Mouse (Mus musculus) MEL (cell line): ENCODE results near the gene Gsk3a. TPM values are rescaled to one million over a fixed set of nuclear protein-coding genes. Genes with fewer than 3 reads are reported as not detected.
A peak's percentile ranks its signal among the peaks of the same experiment; 100 is the strongest.

ENCODE experiments used
- DNase-seq: peaks from one replicate; pipeline ENCODE4 v3.0.0; 2011; ENCODE audit warnings: low read depth, low spot score
- H3K27ac ChIP-seq: 2 replicates; pipeline ENCODE4 v1.5.1; 2012; ENCODE audit warnings: low read depth, mild to moderate bottlenecking, control low read depth, low read length, moderate library complexity; ENCODE audit not compliant: control insufficient read depth
- H3K27me3 ChIP-seq, 2 experiments: fragments of 150-350 bp in 1 of 2; sonication (generic) in 1 of 2; 2 replicates each; pipeline ENCODE4 v1.6.1; 2012; ENCODE audit warnings: low read length in 2 of 2, mild to moderate bottlenecking in 2 of 2, improper control_type of control experiment in 1 of 2, moderate library complexity in 1 of 2; ENCODE audit not compliant: insufficient read depth in 2 of 2, control insufficient read depth in 1 of 2
- H3K36me3 ChIP-seq, 2 experiments: 2 replicates each; pipeline ENCODE4 v1.6.1; 2012 to 2014; ENCODE audit warnings: low read length in 2 of 2, improper control_type of control experiment in 1 of 2, inconsistent platforms in 1 of 2, mild to moderate bottlenecking in 1 of 2; ENCODE audit not compliant: insufficient read depth in 2 of 2, control insufficient read depth in 1 of 2
- H3K4me1 ChIP-seq, 2 experiments: fragments of 150-350 bp in 1 of 2; sonication (generic) in 1 of 2; 2 replicates each; pipeline ENCODE4 v1.6.1; 2012; ENCODE audit warnings: low read length in 2 of 2, improper control_type of control experiment in 1 of 2, mild to moderate bottlenecking in 1 of 2; ENCODE audit not compliant: insufficient read depth in 2 of 2, control insufficient read depth in 1 of 2
- H3K4me3 ChIP-seq, 2 experiments: fragments of 150-350 bp in 1 of 2; sonication (generic) in 1 of 2; 2 replicates each; pipeline ENCODE4 v1.5.1; 2012; ENCODE audit warnings: low read depth in 2 of 2, low read length in 2 of 2, mild to moderate bottlenecking in 2 of 2, moderate library complexity in 2 of 2, control low read depth in 1 of 2, improper control_type of control experiment in 1 of 2; ENCODE audit not compliant: control insufficient read depth in 1 of 2, insufficient read depth in 1 of 2
- H3K79me2 ChIP-seq: 2 replicates; pipeline ENCODE4 v1.6.1; 2012; ENCODE audit warnings: mild to moderate bottlenecking, low read length, moderate library complexity; ENCODE audit not compliant: control insufficient read depth, poor library complexity, insufficient read depth
- H3K9ac ChIP-seq: 2 replicates; pipeline ENCODE4 v1.6.1; 2012; ENCODE audit warnings: low read depth, mild to moderate bottlenecking, control low read depth, low read length, moderate library complexity; ENCODE audit not compliant: control insufficient read depth, poor library complexity, severe bottlenecking
- H3K9me3 ChIP-seq: fragments of 150-350 bp; sonication (generic); replicated peaks from 2 replicates; pipeline ENCODE4 v1.6.1; 2012; ENCODE audit warnings: mild to moderate bottlenecking, low read length, improper control_type of control experiment, moderate library complexity; ENCODE audit not compliant: insufficient read depth
- BHLHE40 ChIP-seq: IDR thresholded peaks from 2 replicates; pipeline ENCODE4 v1.6.1; 2012; ENCODE audit warnings: low read depth, mild to moderate bottlenecking, inconsistent platforms, low read length, improper control_type of control experiment, borderline replicate concordance
- CHD1 ChIP-seq: IDR thresholded peaks from 2 replicates; pipeline ENCODE4 v1.6.1; 2012; ENCODE audit warnings: low read depth, mild to moderate bottlenecking, inconsistent platforms, low read length, improper control_type of control experiment
- CHD2 ChIP-seq: IDR thresholded peaks from 2 replicates; pipeline ENCODE4 v1.6.1; 2011; ENCODE audit warnings: low read length, improper control_type of control experiment
- CTCF ChIP-seq, 3 experiments: IDR thresholded peaks in 2 of 3; conservative IDR thresholded peaks in 1 of 3; 2 replicates each; pipeline ENCODE4 v1.5.1; 2011 to 2012; ENCODE audit warnings: low read length in 3 of 3, low read depth in 2 of 3, mild to moderate bottlenecking in 2 of 3, improper control_type of control experiment in 1 of 3, inconsistent platforms in 1 of 3, mixed read lengths in 1 of 3, moderate library complexity in 1 of 3; ENCODE audit not compliant: control insufficient read depth in 1 of 3, insufficient read depth in 1 of 3, poor library complexity in 1 of 3, severe bottlenecking in 1 of 3
- E2F4 ChIP-seq: IDR thresholded peaks from 2 replicates; pipeline ENCODE4 v1.6.1; 2011; ENCODE audit warnings: low read depth, low read length, improper control_type of control experiment, borderline replicate concordance
- ELF1 ChIP-seq: IDR thresholded peaks from 2 replicates; pipeline ENCODE4 v1.6.1; 2014; ENCODE audit warnings: low read depth, mild to moderate bottlenecking, inconsistent platforms, low read length, improper control_type of control experiment, moderate library complexity
- EP300 ChIP-seq, 2 experiments: IDR thresholded peaks; 2 replicates each; pipeline ENCODE4 v1.6.1; 2011; ENCODE audit warnings: improper control_type of control experiment in 2 of 2, low read length in 2 of 2, low read depth in 1 of 2, mild to moderate bottlenecking in 1 of 2
- GABPA ChIP-seq: IDR thresholded peaks from 2 replicates; pipeline ENCODE4 v1.6.1; 2012; ENCODE audit warnings: low read depth, mild to moderate bottlenecking, inconsistent platforms, low read length, improper control_type of control experiment, moderate library complexity
- GATA1 ChIP-seq: IDR thresholded peaks from 2 replicates; pipeline ENCODE4 v1.6.1; 2011; ENCODE audit warnings: low read depth, low read length, improper control_type of control experiment
- HCFC1 ChIP-seq: IDR thresholded peaks from 2 replicates; pipeline ENCODE4 v1.6.1; 2012; ENCODE audit warnings: low read depth, mild to moderate bottlenecking, inconsistent platforms, low read length, improper control_type of control experiment, moderate library complexity
- JUND ChIP-seq: IDR thresholded peaks from 2 replicates; pipeline ENCODE4 v1.6.1; 2011; ENCODE audit warnings: low read depth, mild to moderate bottlenecking, improper control_type of control experiment, low read length
- KAT2A ChIP-seq: conservative IDR thresholded peaks from 2 replicates; pipeline ENCODE4 v1.6.1; 2012; ENCODE audit warnings: low read depth, low read length, improper control_type of control experiment, inconsistent platforms
- MAFK ChIP-seq: IDR thresholded peaks from 2 replicates; pipeline ENCODE4 v1.6.1; 2011; ENCODE audit warnings: low read depth, mild to moderate bottlenecking, low read length, improper control_type of control experiment, borderline replicate concordance
- MAX ChIP-seq: IDR thresholded peaks from 2 replicates; pipeline ENCODE4 v1.6.1; 2011; ENCODE audit warnings: low read length, improper control_type of control experiment
- MAZ ChIP-seq: IDR thresholded peaks from 2 replicates; pipeline ENCODE4 v1.6.1; 2012; ENCODE audit warnings: low read depth, mild to moderate bottlenecking, inconsistent platforms, low read length, improper control_type of control experiment
- MXI1 ChIP-seq: IDR thresholded peaks from 2 replicates; pipeline ENCODE4 v1.6.1; 2011; ENCODE audit warnings: mild to moderate bottlenecking, low read depth, low read length, improper control_type of control experiment
- MYB ChIP-seq: IDR thresholded peaks from 2 replicates; pipeline ENCODE4 v1.6.1; 2011; ENCODE audit warnings: mild to moderate bottlenecking, low read depth, low read length, improper control_type of control experiment
- NELFE ChIP-seq: IDR thresholded peaks from 2 replicates; pipeline ENCODE4 v1.6.1; 2011; ENCODE audit warnings: low read depth, low read length, improper control_type of control experiment
- NRF1 ChIP-seq: IDR thresholded peaks from 2 replicates; pipeline ENCODE4 v1.6.1; 2014; ENCODE audit warnings: low read depth, mild to moderate bottlenecking, inconsistent platforms, low read length, improper control_type of control experiment, moderate library complexity; ENCODE audit not compliant: poor library complexity, insufficient read depth, severe bottlenecking
- POLR2A ChIP-seq, 2 experiments: IDR thresholded peaks; 2 replicates each; pipeline ENCODE4 v1.6.1; 2011 to 2012; ENCODE audit warnings: low read length in 2 of 2, mild to moderate bottlenecking in 2 of 2, control low read depth in 1 of 2, improper control_type of control experiment in 1 of 2, low read depth in 1 of 2, moderate library complexity in 1 of 2; ENCODE audit not compliant: control insufficient read depth in 1 of 2, insufficient read depth in 1 of 2, poor library complexity in 1 of 2
- POLR2AphosphoS2 ChIP-seq: IDR thresholded peaks from 2 replicates; pipeline ENCODE4 v1.6.1; 2011; ENCODE audit warnings: low read length, improper control_type of control experiment
- POLR2AphosphoS5 ChIP-seq: IDR thresholded peaks from 2 replicates; pipeline ENCODE4 v1.6.1; 2012; ENCODE audit warnings: low read depth, borderline replicate concordance, mild to moderate bottlenecking, inconsistent platforms, low read length, moderate library complexity, mixed read lengths
- RAD21 ChIP-seq: IDR thresholded peaks from 2 replicates; pipeline ENCODE4 v1.6.1; 2011; ENCODE audit warnings: mild to moderate bottlenecking, low read depth, low read length, improper control_type of control experiment
- RCOR1 ChIP-seq: IDR thresholded peaks from 2 replicates; pipeline ENCODE4 v1.6.1; 2012; ENCODE audit warnings: low read depth, mild to moderate bottlenecking, inconsistent platforms, low read length, improper control_type of control experiment
- SIN3A ChIP-seq: IDR thresholded peaks from 2 replicates; pipeline ENCODE4 v1.6.1; 2012; ENCODE audit warnings: low read length, improper control_type of control experiment, inconsistent platforms
- SMC3 ChIP-seq: IDR thresholded peaks from 2 replicates; pipeline ENCODE4 v1.6.1; 2011; ENCODE audit warnings: low read depth, low read length, improper control_type of control experiment
- TAL1 ChIP-seq: IDR thresholded peaks from 2 replicates; pipeline ENCODE4 v1.6.1; 2012; ENCODE audit warnings: mild to moderate bottlenecking, inconsistent platforms, low read length, moderate library complexity, mixed read lengths
- TBP ChIP-seq: IDR thresholded peaks from 2 replicates; pipeline ENCODE4 v1.8.0; 2011; ENCODE audit warnings: low read depth, low read length, improper control_type of control experiment
- TCF12 ChIP-seq: IDR thresholded peaks from 2 replicates; pipeline ENCODE4 v1.6.1; 2014; ENCODE audit warnings: low read depth, mild to moderate bottlenecking, inconsistent platforms, low read length, improper control_type of control experiment, moderate library complexity
- UBTF ChIP-seq: IDR thresholded peaks from 2 replicates; pipeline ENCODE4 v1.6.1; 2012; ENCODE audit warnings: low read depth, mild to moderate bottlenecking, inconsistent platforms, low read length, improper control_type of control experiment, moderate library complexity, borderline replicate concordance; ENCODE audit not compliant: insufficient read depth
- USF2 ChIP-seq, 2 experiments: IDR thresholded peaks; 2 replicates each; pipeline ENCODE4 v1.6.1; 2011 to 2012; ENCODE audit warnings: improper control_type of control experiment in 2 of 2, low read length in 2 of 2, borderline replicate concordance in 1 of 2, inconsistent platforms in 1 of 2, low read depth in 1 of 2, mild to moderate bottlenecking in 1 of 2; ENCODE audit not compliant: insufficient read depth in 1 of 2
- ZC3H11A ChIP-seq: IDR thresholded peaks from 2 replicates; pipeline ENCODE4 v1.6.1; 2012; ENCODE audit warnings: low read depth, mild to moderate bottlenecking, inconsistent platforms, low read length, improper control_type of control experiment
- ZKSCAN1 ChIP-seq: IDR thresholded peaks from 2 replicates; pipeline ENCODE4 v1.6.1; 2012; ENCODE audit warnings: low read depth, mild to moderate bottlenecking, inconsistent platforms, low read length, improper control_type of control experiment, moderate library complexity
- ZMIZ1 ChIP-seq: IDR thresholded peaks from 2 replicates; pipeline ENCODE4 v1.6.1; 2012; ENCODE audit warnings: low read depth, mild to moderate bottlenecking, inconsistent platforms, low read length, improper control_type of control experiment, moderate library complexity
- ZNF384 ChIP-seq: IDR thresholded peaks from 2 replicates; pipeline ENCODE4 v1.6.1; 2012; ENCODE audit warnings: low read depth, mild to moderate bottlenecking, inconsistent platforms, low read length, improper control_type of control experiment
- polyA plus RNA-seq, 2 experiments: library from polyadenylated mRNA; stranded (reverse) in 1 of 2; unstranded in 1 of 2; fragments of >175 nt in 1 of 2; fragments of >200 nt in 1 of 2; gene quantifications; 2 replicates each; pipeline versions ENCODE4 v1.2.1 to v1.2.4; 2012; ENCODE audit warnings: low replicate concordance in 2 of 2, low read depth in 1 of 2; ENCODE audit not compliant: insufficient read length in 2 of 2, insufficient read depth in 1 of 2, missing spikeins in 1 of 2
- total RNA-seq: library from RNA; depleted of rRNA; stranded (reverse); fragments of 300-350 nt; gene quantifications from 2 replicates; pipeline ENCODE4 v1.2.3, GENCODE M21; 2012

The Gsk3a gene
- total and polyA plus RNA-seq, 3 experiments: 59.8 to 149 (median 86.6) TPM

DNA sequence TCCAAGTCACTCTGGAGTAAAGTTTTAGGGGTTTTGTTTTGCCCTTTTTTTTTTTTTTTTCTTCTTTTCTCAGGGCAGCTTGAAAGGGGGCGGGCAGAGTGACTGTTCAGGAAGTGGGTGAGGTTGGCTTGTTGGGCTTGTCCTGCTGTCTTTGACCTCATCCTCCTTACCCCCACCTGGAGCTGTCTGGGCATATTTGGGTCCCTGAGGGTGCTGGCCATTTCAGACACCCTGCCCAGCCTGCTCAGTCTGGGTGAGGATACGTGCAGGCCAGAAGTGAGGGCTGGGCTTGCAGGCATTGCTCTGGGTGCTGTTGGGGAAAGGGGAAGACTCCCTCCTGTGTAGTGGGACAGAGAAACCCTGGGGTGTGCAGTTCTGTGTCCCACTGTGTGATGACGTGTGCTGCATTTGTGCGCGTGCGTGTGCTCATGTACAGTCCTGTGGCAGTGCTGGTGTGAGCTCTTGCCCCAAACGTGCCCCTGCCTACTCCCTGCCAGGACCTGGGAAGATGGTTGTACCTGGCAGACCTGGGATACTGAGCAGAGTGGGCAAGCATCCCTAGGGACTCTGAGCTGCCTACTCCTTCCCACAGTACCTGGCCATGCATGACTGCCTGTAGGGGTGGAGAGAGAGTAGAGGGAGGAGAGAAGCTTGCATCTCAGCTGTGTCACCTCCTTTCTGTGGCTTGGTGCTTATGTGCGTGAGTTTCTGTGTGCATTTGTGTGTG lies 32.1 kb upstream of the Gsk3a start:
- Histone ChIP-seq H3K27ac (peak overlapping the region; percentile 85), H3K9ac (peak overlapping the region; percentile 84), H3K79me2 (peaks cover 28% of the 10 kb centered on the region), H3K9me3 (no peaks in the 10 kb centered on the region), H3K4me1 (peaks cover 17 to 48% of the 10 kb centered on the region in 2 experiments), H3K4me3 (peak overlapping the region; percentile 66 to 85), H3K36me3 (peaks cover 0 to 36% of the 10 kb centered on the region in 2 experiments; a peak in 2 of 4 replicates), H3K27me3 (no peaks in the 10 kb centered on the region)
- DNase-seq: peak; percentile 55
- TF ChIP-seq TBP (no peak), ZMIZ1 (no peak), JUND (no peak), ZKSCAN1 (no peak), KAT2A (no peak), SIN3A (peak; percentile 37; the same call in 1 of the 2 replicates), POLR2AphosphoS2 (no peak), ZNF384 (peak; percentile 85), CHD1 (no peak), MAX (no peak), MAFK (no peak), TAL1 (no peak), E2F4 (no peak), POLR2AphosphoS5 (no peak), UBTF (no peak), ZC3H11A (no peak), EP300 (IDR thresholded peaks at IDR 0.05; ENCODE audit: low read depth in 1 of 2, low read length in 2 of 2) (no peak), GABPA (no peak), MAZ (no peak; the same call in 1 of the 2 replicates), TCF12 (no peak), ELF1 (0 out of 2 replicates have a peak, but pooled peaks have one; percentile 26), CHD2 (no peak), HCFC1 (no peak), RAD21 (no peak), CTCF (IDR thresholded peaks at IDR 0.05 in 2 of 3, conservative IDR thresholded peaks at IDR 0.05 in 1 of 3; ENCODE audit: control insufficient read depth in 1 of 3, insufficient read depth in 1 of 3, low read depth in 2 of 3, low read length in 3 of 3, poor library complexity in 1 of 3, severe bottlenecking in 1 of 3) (no peak), MXI1 (no peak), MYB (no peak), SMC3 (no peak), RCOR1 (no peak), POLR2A (IDR thresholded peaks at IDR 0.05; ENCODE audit: control insufficient read depth in 1 of 2, insufficient read depth in 1 of 2, low read depth in 1 of 2, low read length in 2 of 2, poor library complexity in 1 of 2) (no peak; a peak in 1 of 4 replicates), USF2 (IDR thresholded peaks at IDR 0.05; ENCODE audit: borderline replicate concordance in 1 of 2, insufficient read depth in 1 of 2, low read depth in 1 of 2, low read length in 2 of 2) (no peak), NRF1 (peak; percentile 52; the same call in 1 of the 2 replicates), GATA1 (no peak), BHLHE40 (no peak), NELFE (no peak)
